16 mouse cellular contexts compared by ENCODE assay signal in genomic region chr15:16326327-16326726, GRCm38 (mm10).
"Had no signal": no experiment of that assay in that cellular context is flagged by ENCODE, and none has a peak within 500 bp of the region (broad histone marks: within the 10 kb centered on the region; RNA-seq: fewer than 3 reads in every experiment).

No protein-coding gene starts in this region.

- H3K4me3 ChIP-seq: neural tube, embryonic 13.5 days; neural tube, embryonic 15.5 days; stomach, embryonic 15.5 days had no signal

- H3K36me3 ChIP-seq: neural tube, embryonic 13.5 days; neural tube, embryonic 15.5 days; stomach, embryonic 15.5 days had no signal

- H3K27ac ChIP-seq: neural tube, embryonic 13.5 days; neural tube, embryonic 15.5 days; stomach, embryonic 15.5 days; stomach, postnatal 0 days had no signal

- H3K9ac ChIP-seq: neural tube, embryonic 13.5 days; neural tube, embryonic 15.5 days; stomach, embryonic 15.5 days had no signal

- DNase-seq: retina, postnatal 1 day; right cerebral cortex, adult 18-20 months; right cerebral cortex, postnatal 14 days; right cerebral cortex, postnatal 25 days; right cerebral cortex, postnatal 4 days; spleen, adult 18-20 months; thymus, adult 18-20 months; thymus, adult 2 months; thymus, postnatal 14 days; thymus, postnatal 25 days; thymus, postnatal 36 days; thymus, postnatal 4 days had no signal

- H3K9me3 ChIP-seq: neural tube, embryonic 13.5 days; neural tube, embryonic 15.5 days; stomach, embryonic 15.5 days had no signal

- H3K4me1 ChIP-seq: neural tube, embryonic 13.5 days; neural tube, embryonic 15.5 days; stomach, embryonic 15.5 days had no signal

- H3K27me3 ChIP-seq: neural tube, embryonic 13.5 days; neural tube, embryonic 15.5 days; stomach, embryonic 15.5 days had no signal
